ENCODE assay signal across 11 mouse cellular contexts in genomic region chr6:86439531-86439930, GRCm38 (mm10). TPM values are rescaled to one million over a fixed set of nuclear protein-coding genes. Genes with fewer than 3 reads are reported as not detected.
DNase-seq lines count a peak whose midpoint lies in the region; ATAC-seq and TF ChIP-seq lines count a peak whose summit lies in the region.
"Had no signal": no experiment of that assay in that cellular context is flagged by ENCODE, and none has a peak within 500 bp of the region (broad histone marks: within the 10 kb centered on the region; RNA-seq: fewer than 3 reads in every experiment).

No protein-coding gene starts in this region.

- TF ChIP-seq POLR2A in kidney, adult 2 months (IDR thresholded peaks at IDR 0.05; ENCODE audit: low read depth, low read length) = no peak

- peaks cover 4% of the 10 kb centered on the region; the same call in 1 of the 2 replicates for H3K4me1 ChIP-seq in kidney, embryonic 14.5 days (ENCODE audit: control insufficient read depth, insufficient read depth, low read length)
- no peaks in the 10 kb centered on the region; the same call in 1 of the 2 replicates for H3K4me1 ChIP-seq in kidney, adult 2 months (ENCODE audit: control insufficient read depth, insufficient read depth, low read length)
- H3K4me1 ChIP-seq in hindbrain, postnatal 0 days (ENCODE audit: insufficient read depth, low read length) = peaks cover 7% of the 10 kb centered on the region; the same call in 1 of the 2 replicates
- peaks cover 9% of the 10 kb centered on the region for H3K4me1 ChIP-seq in midbrain, embryonic 16.5 days (ENCODE audit: control insufficient read depth, insufficient read depth, low read length)

- H3K4me3 ChIP-seq in kidney, embryonic 14.5 days (ENCODE audit: low read length) = peak overlapping the region; percentile 86
- no peak overlapping the region for H3K4me3 ChIP-seq in kidney, adult 2 months (ENCODE audit: insufficient read depth, low read depth, low read length)
- peak overlapping the region; percentile 74 for H3K4me3 ChIP-seq in hindbrain, postnatal 0 days (ENCODE audit: low read length)
- peak overlapping the region; percentile 77 for H3K4me3 ChIP-seq in midbrain, embryonic 16.5 days (ENCODE audit: low read depth, low read length)

- H3K27me3 ChIP-seq in kidney, embryonic 14.5 days (ENCODE audit: control insufficient read depth, insufficient read depth, low read length) = no peaks in the 10 kb centered on the region
- no peaks in the 10 kb centered on the region for H3K27me3 ChIP-seq in kidney, adult 2 months (replicated peaks; ENCODE audit: control insufficient read depth, insufficient read depth, low read length)
- H3K27me3 ChIP-seq in hindbrain, postnatal 0 days (ENCODE audit: insufficient read depth, low read length) = no peaks in the 10 kb centered on the region
- H3K27me3 ChIP-seq in midbrain, embryonic 16.5 days (ENCODE audit: control insufficient read depth, insufficient read depth, low read depth, low read length) = no peaks in the 10 kb centered on the region

- 93% methylated on average over 1 of the region's 1 CpGs for WGBS in kidney, embryonic 14.5 days
- 82% methylated on average over 1 of the region's 1 CpGs for WGBS in kidney, adult 2 months
- WGBS in hindbrain, postnatal 0 days = 91% methylated on average over 1 of the region's 1 CpGs
- 92% methylated on average over 1 of the region's 1 CpGs for WGBS in midbrain, embryonic 16.5 days

- no peak overlapping the region for H3K27ac ChIP-seq in kidney, embryonic 14.5 days (ENCODE audit: low read depth, low read length)
- no peak overlapping the region for H3K27ac ChIP-seq in kidney, adult 2 months (ENCODE audit: insufficient read depth, low read depth, low read length)
- peak overlapping the region; percentile 90 for H3K27ac ChIP-seq in hindbrain, postnatal 0 days
- no peak overlapping the region for H3K27ac ChIP-seq in midbrain, embryonic 16.5 days (ENCODE audit: low read length)

- H3K36me3 ChIP-seq in kidney, embryonic 14.5 days (ENCODE audit: control insufficient read depth, insufficient read depth, low read length) = peaks cover 37% of the 10 kb centered on the region
- peaks cover 3% of the 10 kb centered on the region; the same call in 1 of the 2 replicates for H3K36me3 ChIP-seq in kidney, adult 2 months (ENCODE audit: control insufficient read depth, insufficient read depth, low read length)
- peaks cover 26% of the 10 kb centered on the region for H3K36me3 ChIP-seq in hindbrain, postnatal 0 days (ENCODE audit: insufficient read depth, low read length)
- peaks cover 22% of the 10 kb centered on the region for H3K36me3 ChIP-seq in midbrain, embryonic 16.5 days (ENCODE audit: control insufficient read depth, insufficient read depth, low read length)

- DNase-seq in kidney, adult 2 months = no peak
- peak; percentile 31 for DNase-seq in adipocyte (ENCODE audit: low spot score)
- no peak for DNase-seq in hindbrain, postnatal 0 days (ENCODE audit: low spot score)
- no peak for DNase-seq in spleen, postnatal 10 days (ENCODE audit: low spot score in 2 of 2)
- no peak for DNase-seq in urinary bladder, adult 2 months (ENCODE audit: low spot score)
- DNase-seq in cerebellum, adult 11 months = no peak
- DNase-seq: retina, postnatal 1 day had no signal

- H3K4me2 ChIP-seq in kidney, embryonic 14.5 days (replicated peaks; ENCODE audit: low read depth, low read length) = peak overlapping the region; percentile 60
- peak overlapping the region; percentile 88 for H3K4me2 ChIP-seq in hindbrain, postnatal 0 days (ENCODE audit: low read depth, low read length)
- H3K4me2 ChIP-seq in midbrain, embryonic 16.5 days (ENCODE audit: low read length) = peak overlapping the region; percentile 65

- TF ChIP-seq CTCF in kidney, adult 2 months (conservative IDR thresholded peaks at IDR 0.05; ENCODE audit: insufficient read depth, insufficient read length, low read depth, low read length) = no peak
- no peak for TF ChIP-seq CTCF in hindbrain, postnatal 0 days (IDR thresholded peaks at IDR 0.05; ENCODE audit: low read depth)

- H3K9ac ChIP-seq in kidney, embryonic 14.5 days (ENCODE audit: low read depth, low read length) = peak overlapping the region; percentile 83
- peak overlapping the region; percentile 79 for H3K9ac ChIP-seq in hindbrain, postnatal 0 days (replicated peaks; ENCODE audit: low read length)
- H3K9ac ChIP-seq in midbrain, embryonic 16.5 days (ENCODE audit: low read depth, low read length) = peak overlapping the region; percentile 90; the same call in 1 of the 2 replicates

- no peak for ATAC-seq in kidney, embryonic 14.5 days (ENCODE audit: low FRiP score, low TSS enrichment)
- no peak for ATAC-seq in hindbrain, postnatal 0 days
- no peak for ATAC-seq in midbrain, embryonic 16.5 days

- no peaks in the 10 kb centered on the region for H3K9me3 ChIP-seq in kidney, embryonic 14.5 days (ENCODE audit: control insufficient read depth, low read length)
- no peaks in the 10 kb centered on the region for H3K9me3 ChIP-seq in hindbrain, postnatal 0 days (ENCODE audit: low read length)
- no peaks in the 10 kb centered on the region for H3K9me3 ChIP-seq in midbrain, embryonic 16.5 days (replicated peaks; ENCODE audit: control insufficient read depth, low read length, poor library complexity, severe bottlenecking)

RNA-seq across cellular contexts. Expression of gene C87436, which starts 1.4 kb away (rescaled TPM):
- polyA plus RNA-seq in kidney, embryonic 14.5 days (2014; fragmentation: Nextera tagmentation; extraction: Ambion mirVana) = 23.3 and 23.5 TPM in 2 replicates
- 15.1 and 15.3 TPM in 2 replicates for polyA plus RNA-seq in kidney, adult 2 months (2012; rRNA removed)
- total RNA-seq in hindbrain, postnatal 0 days (2014; rRNA removed) = 14.4 and 17.6 TPM in 2 replicates
- polyA plus RNA-seq in hindbrain, postnatal 0 days (2015; fragmentation: Nextera tagmentation; extraction: Ambion mirVana) = 15.9 and 19.6 TPM in 2 replicates
- polyA plus RNA-seq in midbrain, embryonic 16.5 days (2015; fragmentation: Nextera tagmentation; extraction: Ambion mirVana) = 24.1 and 25.6 TPM in 2 replicates
- polyA plus RNA-seq in urinary bladder, adult 2 months (2012; rRNA removed) = 24.6 and 28.2 TPM in 2 replicates

RNA-seq across cellular contexts. Expression of gene Gm44790, which starts 13.1 kb away (rescaled TPM):
- not detected in 2 replicates for polyA plus RNA-seq in kidney, embryonic 14.5 days (2014; fragmentation: Nextera tagmentation; extraction: Ambion mirVana)
- polyA plus RNA-seq in kidney, adult 2 months (2012; rRNA removed) = 2.9 and 6.7 TPM in 2 replicates
- total RNA-seq in hindbrain, postnatal 0 days (2014; rRNA removed) = not detected in 2 replicates
- not detected in 2 replicates for polyA plus RNA-seq in hindbrain, postnatal 0 days (2015; fragmentation: Nextera tagmentation; extraction: Ambion mirVana)
- 0.47 TPM in 1 of 2 replicates, not detected in the other for polyA plus RNA-seq in midbrain, embryonic 16.5 days (2015; fragmentation: Nextera tagmentation; extraction: Ambion mirVana)
- 0.28 and 1.0 TPM in 2 replicates for polyA plus RNA-seq in urinary bladder, adult 2 months (2012; rRNA removed)
- total RNA-seq: granulocyte monocyte progenitor cell, adult 5-6 weeks had no signal
- polyA plus RNA-seq: activated CD4-positive, CD25-positive, alpha-beta regulatory T cell, adult 4 months had no signal

RNA-seq across cellular contexts. Expression of gene Tia1, which starts 35.5 kb away (rescaled TPM):
- 187 and 236 TPM in 2 replicates for polyA plus RNA-seq in kidney, embryonic 14.5 days (2014; fragmentation: Nextera tagmentation; extraction: Ambion mirVana)
- polyA plus RNA-seq in kidney, adult 2 months (2012; rRNA removed) = 11.5 TPM in 2 replicates
- total RNA-seq in hindbrain, postnatal 0 days (2014; rRNA removed) = 138 and 148 TPM in 2 replicates
- polyA plus RNA-seq in hindbrain, postnatal 0 days (2015; fragmentation: Nextera tagmentation; extraction: Ambion mirVana) = 190 and 211 TPM in 2 replicates
- polyA plus RNA-seq in midbrain, embryonic 16.5 days (2015; fragmentation: Nextera tagmentation; extraction: Ambion mirVana) = 313 and 356 TPM in 2 replicates
- polyA plus RNA-seq in urinary bladder, adult 2 months (2012; rRNA removed) = 55.8 and 74.2 TPM in 2 replicates

RNA-seq across cellular contexts. Expression of gene Pcyox1, which starts 42.6 kb away (rescaled TPM):
- 40.9 and 96.4 TPM in 2 replicates for polyA plus RNA-seq in kidney, embryonic 14.5 days (2014; fragmentation: Nextera tagmentation; extraction: Ambion mirVana)
- polyA plus RNA-seq in kidney, adult 2 months (2012; rRNA removed) = 56.4 and 56.8 TPM in 2 replicates
- total RNA-seq in hindbrain, postnatal 0 days (2014; rRNA removed) = 74.3 and 80.9 TPM in 2 replicates
- 102 and 104 TPM in 2 replicates for polyA plus RNA-seq in hindbrain, postnatal 0 days (2015; fragmentation: Nextera tagmentation; extraction: Ambion mirVana)
- 93.6 and 100 TPM in 2 replicates for polyA plus RNA-seq in midbrain, embryonic 16.5 days (2015; fragmentation: Nextera tagmentation; extraction: Ambion mirVana)
- polyA plus RNA-seq in urinary bladder, adult 2 months (2012; rRNA removed) = 91.2 and 102 TPM in 2 replicates
